Mouse (Mus musculus) hindbrain, embryonic 14.5 days (tissue): ENCODE measurements around the gene Hnrnph1. TPM values are rescaled to one million over a fixed set of nuclear protein-coding genes. Genes with fewer than 3 reads are reported as not detected.

Source experiments
- ATAC-seq: fragments of 200-750 bp; cut with Nextera tagmentation; 2 replicates; pipeline ENCODE4 v1.8.0; 2017; ENCODE audit warnings: moderate number of reproducible peaks, mild to moderate bottlenecking, moderate TSS enrichment, moderate library complexity; ENCODE audit not compliant: low FRiP score
- DNase-seq: peaks from one replicate; pipeline ENCODE4 v3.0.0-alpha.2; 2015; ENCODE audit warnings: low spot score
- H3K27ac ChIP-seq: fragments of 300-500 bp; sonication (generic); 2 replicates; pipeline ENCODE4 v1.5.1; 2014; ENCODE audit warnings: mild to moderate bottlenecking, moderate library complexity
- H3K27me3 ChIP-seq: fragments of 300-500 bp; sonication (generic); 2 replicates; pipeline ENCODE4 v1.6.1; 2014; ENCODE audit warnings: mild to moderate bottlenecking, low read length, mixed read lengths; ENCODE audit not compliant: control insufficient read depth, insufficient read depth
- H3K36me3 ChIP-seq: fragments of 300-500 bp; sonication (generic); replicated peaks from 2 replicates; pipeline ENCODE4 v1.6.1; 2014; ENCODE audit not compliant: control insufficient read depth, insufficient read depth
- H3K4me1 ChIP-seq: fragments of 300-500 bp; sonication (generic); replicated peaks from 2 replicates; pipeline ENCODE4 v1.6.1; 2014; ENCODE audit warnings: antibody characterized with exemption, low read length, mixed read lengths; ENCODE audit not compliant: control insufficient read depth, insufficient read depth
- H3K4me2 ChIP-seq: fragments of 300-500 bp; sonication (generic); replicated peaks from 2 replicates; pipeline ENCODE4 v1.6.1; 2014; ENCODE audit warnings: mild to moderate bottlenecking, moderate library complexity
- H3K4me3 ChIP-seq: fragments of 300-500 bp; sonication (generic); replicated peaks from 2 replicates; pipeline ENCODE4 v1.5.1; 2014; ENCODE audit warnings: mild to moderate bottlenecking, low read length
- H3K9ac ChIP-seq: fragments of 300-500 bp; sonication (generic); 2 replicates; pipeline ENCODE4 v1.6.1; 2014
- H3K9me3 ChIP-seq: fragments of 300-500 bp; sonication (generic); 2 replicates; pipeline ENCODE4 v1.6.1; 2016; ENCODE audit warnings: low read length; ENCODE audit not compliant: control insufficient read depth
- WGBS: fragments of 180-500 bp; shearing (Covaris S2); extraction: QIAGEN DNeasy Blood & Tissue Kit; methylation state at CpG from one replicate; pipeline ENCODE4 v1.1.7; 2014; 5-methylcytosine and 5-hydroxymethylcytosine counted together
- polyA plus RNA-seq: library from polyadenylated mRNA; unstranded; fragments of >200 nt; fragmentation: Nextera tagmentation; extraction: Ambion mirVana; gene quantifications from 2 replicates; pipeline ENCODE4 v1.2.1, GENCODE M21; 2014

Gene Hnrnph1
- polyA plus RNA-seq: 429 and 439 TPM in 2 replicates

DNA sequence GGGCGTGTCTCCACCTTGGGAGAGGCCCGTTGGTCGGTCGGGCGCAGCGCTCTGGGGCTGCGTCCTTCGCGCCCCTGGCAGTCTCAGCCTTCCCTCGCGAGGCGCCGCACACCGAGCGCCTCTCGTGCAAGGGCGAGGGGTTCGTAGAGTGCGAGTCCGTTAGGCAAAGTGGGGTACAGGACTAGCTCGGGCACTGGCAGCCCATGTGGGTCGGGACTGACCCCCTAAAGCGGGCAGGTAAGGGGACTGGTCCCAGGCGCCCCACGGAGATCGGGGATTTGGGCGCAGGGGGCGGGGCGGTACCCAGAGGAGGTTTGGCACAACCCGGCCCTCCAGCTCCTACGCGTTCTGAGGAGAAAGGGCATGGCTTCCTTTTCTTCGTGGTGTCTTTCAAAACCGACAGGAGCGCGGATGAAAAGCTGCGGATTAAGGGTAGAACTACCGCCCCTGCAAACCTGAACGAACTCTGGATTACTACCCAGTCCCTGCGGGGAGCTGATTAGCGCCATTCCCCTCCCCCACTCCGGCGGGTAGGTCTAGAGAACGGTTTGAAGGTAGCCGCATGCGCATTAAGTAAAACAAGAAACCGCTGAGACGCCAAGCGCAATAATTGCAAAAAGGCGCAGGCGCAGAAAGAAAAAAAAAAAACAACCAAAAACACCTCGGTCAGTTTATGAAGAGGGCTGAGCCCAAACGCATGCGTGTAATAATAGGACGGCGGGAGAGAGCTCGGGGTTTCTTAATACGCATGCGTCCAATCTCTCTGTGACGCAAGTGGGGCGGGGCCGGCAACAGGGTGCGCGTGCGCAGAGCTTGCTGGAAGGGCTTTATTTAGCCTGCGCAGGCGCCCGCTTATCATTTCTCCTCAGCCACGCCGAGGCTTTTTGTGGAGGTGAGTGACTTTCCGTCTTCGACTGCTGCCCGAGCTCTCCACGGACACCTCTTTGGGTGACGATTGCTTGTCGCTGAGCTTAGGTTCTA lies at the start of gene Hnrnph1:
Hnrnph1 (plus strand) TSS at position 80 of the 981 bp plus-strand sequence.
- Histone ChIP-seq H3K27me3 (no peaks in the 10 kb centered on the region), H3K4me1 (peaks cover 28% of the 10 kb centered on the region), H3K4me2 (peak within 1 kb of the TSS; percentile 77), H3K9ac (peak within 1 kb of the TSS; percentile 90), H3K27ac (peak within 1 kb of the TSS; percentile 96), H3K36me3 (peaks cover 26% of the 10 kb centered on the region), H3K4me3 (peak within 1 kb of the TSS; percentile 84), H3K9me3 (no peaks in the 10 kb centered on the region)
- ATAC-seq: peak; percentile 94
- WGBS: under 1% methylated on average over 76 of the region's 76 CpGs
- DNase-seq: peak; percentile 99

- Histone ChIP-seq H3K27ac (no peak overlapping the region), H3K27me3 (no peaks in the 10 kb centered on the region), H3K9me3 (no peaks in the 10 kb centered on the region), H3K9ac (no peak overlapping the region), H3K4me2 (no peak overlapping the region), H3K36me3 (no peaks in the 10 kb centered on the region), H3K4me1 (peaks cover 24% of the 10 kb centered on the region), H3K4me3 (no peak overlapping the region)
- no peak for DNase-seq
- WGBS: 97% methylated on average over 3 of the region's 3 CpGs
- no peak for ATAC-seq
Observed at GRCm38 (mm10) chr11:50328075-50328625, 48.6 kb upstream of the Hnrnph1 start.

DNA sequence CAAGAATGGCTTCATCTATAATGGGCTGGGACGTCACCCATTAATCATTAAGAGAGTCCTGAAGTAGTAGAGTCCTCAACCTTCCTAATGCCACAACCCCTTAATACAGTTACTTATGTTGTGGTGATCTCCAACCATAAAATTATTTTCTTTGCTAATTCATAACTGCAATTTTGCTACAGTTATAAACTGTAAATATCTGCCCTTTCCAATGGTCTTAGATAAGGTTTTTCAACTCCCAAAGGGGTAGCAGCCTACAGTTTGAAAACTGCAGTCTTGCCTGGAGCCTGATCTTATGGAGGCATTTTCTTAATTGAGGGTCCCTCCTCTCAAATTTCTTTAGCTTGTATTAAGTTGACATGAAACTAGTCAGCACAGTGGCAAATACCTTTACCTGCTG lies 47.4 kb upstream of the Hnrnph1 start:
- H3K4me2 ChIP-seq: no peak overlapping the region
- no peak overlapping the region for H3K27ac ChIP-seq
- H3K4me3 ChIP-seq: no peak overlapping the region
- WGBS: 95% methylated on average over 1 of the region's 1 CpGs
- H3K4me1 ChIP-seq: peaks cover 12% of the 10 kb centered on the region
- H3K9me3 ChIP-seq: no peaks in the 10 kb centered on the region
- H3K36me3 ChIP-seq: no peaks in the 10 kb centered on the region
- no peak for DNase-seq
- no peaks in the 10 kb centered on the region for H3K27me3 ChIP-seq
- ATAC-seq: no peak
- no peak overlapping the region for H3K9ac ChIP-seq

GRCm38 (mm10) chr11:50333181-50333580 lies 43.6 kb upstream of the Hnrnph1 start:
- no peaks in the 10 kb centered on the region for H3K9me3 ChIP-seq
- ATAC-seq: no peak
- H3K27ac ChIP-seq: no peak overlapping the region
- no peaks in the 10 kb centered on the region for H3K27me3 ChIP-seq
- no peak overlapping the region for H3K4me3 ChIP-seq
- WGBS: 94% methylated on average over 3 of the region's 3 CpGs
- H3K4me1 ChIP-seq: no peaks in the 10 kb centered on the region
- DNase-seq: no peak
- no peak overlapping the region for H3K9ac ChIP-seq
- no peak overlapping the region for H3K4me2 ChIP-seq
- no peaks in the 10 kb centered on the region for H3K36me3 ChIP-seq

- Histone ChIP-seq H3K9me3 (no peaks in the 10 kb centered on the region), H3K4me2 (no peak overlapping the region), H3K36me3 (no peaks in the 10 kb centered on the region), H3K27me3 (no peaks in the 10 kb centered on the region), H3K4me3 (no peak overlapping the region), H3K4me1 (no peaks in the 10 kb centered on the region), H3K9ac (no peak overlapping the region), H3K27ac (no peak overlapping the region)
- ATAC-seq (no peak), DNase-seq (no peak)
- WGBS: 59% methylated on average over 1 of the region's 1 CpGs
Observed at GRCm38 (mm10) chr11:50336126-50336525, 40.7 kb upstream of the Hnrnph1 start.

DNA sequence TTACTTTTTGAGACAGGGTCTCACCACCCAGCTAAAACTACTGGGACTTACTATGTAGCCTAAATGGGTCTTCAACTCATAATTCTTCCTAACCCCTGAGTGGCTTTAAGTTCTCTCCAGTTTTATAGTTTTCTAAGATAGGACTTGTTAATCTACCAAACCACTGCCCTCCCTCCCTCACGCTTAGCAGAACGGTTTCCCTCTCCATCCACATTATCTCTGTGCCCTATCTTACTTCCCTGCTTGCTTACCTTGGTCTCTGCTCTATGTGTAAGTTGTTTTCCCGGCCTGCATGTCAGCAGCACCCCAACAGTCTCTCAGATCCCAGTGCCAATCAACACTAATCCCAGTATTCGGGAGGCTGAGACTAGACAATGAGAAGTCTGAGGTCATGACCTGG lies 39.9 kb upstream of the Hnrnph1 start:
- H3K9me3 ChIP-seq: no peaks in the 10 kb centered on the region
- H3K27me3 ChIP-seq: no peaks in the 10 kb centered on the region
- ATAC-seq (no peak), DNase-seq (no peak)
- H3K4me3 ChIP-seq: no peak overlapping the region
- no peak overlapping the region for H3K9ac ChIP-seq
- no peak overlapping the region for H3K27ac ChIP-seq
- no peak overlapping the region for H3K4me2 ChIP-seq
- WGBS: 76% methylated on average over 4 of the region's 4 CpGs
- H3K36me3 ChIP-seq: no peaks in the 10 kb centered on the region
- H3K4me1 ChIP-seq: no peaks in the 10 kb centered on the region

GRCm38 (mm10) chr11:50345486-50345885 lies 31.3 kb upstream of the Hnrnph1 start:
- H3K36me3 ChIP-seq: no peaks in the 10 kb centered on the region
- H3K9ac ChIP-seq: no peak overlapping the region
- DNase-seq (no peak), ATAC-seq (no peak)
- no peaks in the 10 kb centered on the region for H3K9me3 ChIP-seq
- no peaks in the 10 kb centered on the region for H3K27me3 ChIP-seq
- no peak overlapping the region for H3K27ac ChIP-seq
- no peaks in the 10 kb centered on the region for H3K4me1 ChIP-seq
- H3K4me3 ChIP-seq: no peak overlapping the region
- no peak overlapping the region for H3K4me2 ChIP-seq
- 86% methylated on average over 4 of the region's 4 CpGs for WGBS

GRCm38 (mm10) chr11:50346256-50347032 lies 30.3 kb upstream of the Hnrnph1 start:
- DNase-seq (no peak), ATAC-seq (no peak)
- Histone ChIP-seq H3K27me3 (no peaks in the 10 kb centered on the region), H3K9me3 (no peaks in the 10 kb centered on the region), H3K4me1 (no peaks in the 10 kb centered on the region), H3K36me3 (no peaks in the 10 kb centered on the region), H3K27ac (no peak overlapping the region), H3K4me3 (no peak overlapping the region), H3K9ac (no peak overlapping the region), H3K4me2 (no peak overlapping the region)
- WGBS: 91% methylated on average over 9 of the region's 9 CpGs

GRCm38 (mm10) chr11:50352177-50352576 lies 24.6 kb upstream of the Hnrnph1 start:
- DNase-seq (no peak), ATAC-seq (no peak)
- H3K27ac ChIP-seq: no peak overlapping the region
- H3K9me3 ChIP-seq: no peaks in the 10 kb centered on the region
- H3K9ac ChIP-seq: no peak overlapping the region
- no peak overlapping the region for H3K4me3 ChIP-seq
- no peaks in the 10 kb centered on the region for H3K36me3 ChIP-seq
- H3K27me3 ChIP-seq: no peaks in the 10 kb centered on the region
- H3K4me1 ChIP-seq: no peaks in the 10 kb centered on the region
- 86% methylated on average over 2 of the region's 2 CpGs for WGBS
- H3K4me2 ChIP-seq: no peak overlapping the region
